Mouse (Mus musculus) small intestine, adult 2 months (tissue): ENCODE data around the gene Wap.

ENCODE experiments used
- CTCF ChIP-seq: fragments of 200-500 bp; IDR thresholded peaks from 2 replicates; pipeline ENCODE4 v1.5.1; 2012; ENCODE audit warnings: low read depth, mild to moderate bottlenecking, control low read depth, inconsistent platforms, low read length, moderate library complexity, mixed read lengths; ENCODE audit not compliant: insufficient replicate concordance, insufficient read length; ENCODE audit errors: extremely low read depth
- POLR2A ChIP-seq: fragments of 200-500 bp; IDR thresholded peaks from 2 replicates; pipeline ENCODE4 v1.6.1; 2012; ENCODE audit warnings: low read depth, mild to moderate bottlenecking, control low read depth, inconsistent platforms, low read length, moderate library complexity

GRCm38 (mm10) chr11:6598191-6598889, 40.1 kb downstream of the Wap start:
- TF ChIP-seq POLR2A, result no peak
- no peak for TF ChIP-seq CTCF
